Mouse (Mus musculus) heart, embryonic 13.5 days (tissue): ENCODE results near the gene Ankrd13b. TPM values are rescaled to one million over a fixed set of nuclear protein-coding genes. Genes with fewer than 3 reads are reported as not detected.
A peak's percentile ranks its signal among the peaks of the same experiment; 100 is the strongest.

ENCODE experiments used
- ATAC-seq: fragments of 200-750 bp; cut with Nextera tagmentation; 2 replicates; pipeline ENCODE4 v1.8.0; 2017; ENCODE audit warnings: moderate TSS enrichment; ENCODE audit not compliant: insufficient number of reproducible peaks, low FRiP score, low TSS enrichment; ENCODE audit errors: extremely low read depth
- H3K27ac ChIP-seq: fragments of 300-500 bp; sonication (generic); replicated peaks from 2 replicates; pipeline ENCODE4 v1.5.1; 2015; ENCODE audit warnings: moderate library complexity, mild to moderate bottlenecking, inconsistent platforms
- H3K27me3 ChIP-seq: fragments of 300-500 bp; sonication (generic); replicated peaks from 2 replicates; pipeline ENCODE4 v1.6.1; 2015; ENCODE audit warnings: mild to moderate bottlenecking, inconsistent platforms
- H3K36me3 ChIP-seq: fragments of 300-500 bp; sonication (generic); 2 replicates; pipeline ENCODE4 v1.6.1; 2015; ENCODE audit warnings: mild to moderate bottlenecking, inconsistent platforms
- H3K4me1 ChIP-seq: fragments of 300-500 bp; sonication (generic); 2 replicates; pipeline ENCODE4 v1.6.1; 2015; ENCODE audit warnings: inconsistent platforms
- H3K4me2 ChIP-seq: fragments of 300-500 bp; sonication (generic); 2 replicates; pipeline ENCODE4 v1.6.1; 2015; ENCODE audit warnings: inconsistent platforms, mild to moderate bottlenecking, moderate library complexity
- H3K4me3 ChIP-seq: fragments of 300-500 bp; sonication (generic); 2 replicates; pipeline ENCODE4 v1.5.1; 2015; ENCODE audit warnings: moderate library complexity, mild to moderate bottlenecking, inconsistent platforms
- H3K9ac ChIP-seq: fragments of 300-500 bp; sonication (generic); 2 replicates; pipeline ENCODE4 v1.6.1; 2015; ENCODE audit warnings: inconsistent platforms, mild to moderate bottlenecking, moderate library complexity
- H3K9me3 ChIP-seq: fragments of 300-500 bp; sonication (generic); 2 replicates; pipeline ENCODE4 v1.6.1; 2016; ENCODE audit warnings: inconsistent platforms
- WGBS: fragments of 180-500 bp; shearing (Covaris S2); methylation state at CpG from one replicate; pipeline ENCODE4 v1.1.7; 2015; ENCODE audit warnings: mixed read lengths; 5-methylcytosine and 5-hydroxymethylcytosine counted together
- polyA plus RNA-seq: library from polyadenylated mRNA; unstranded; fragments of >200 nt; fragmentation: Nextera tagmentation; extraction: Ambion mirVana; gene quantifications from 2 replicates; pipeline ENCODE4 v1.2.1, GENCODE M21; 2015

Gene Ankrd13b
- polyA plus RNA-seq, 1 experiment from 2014 or later = 2.6 TPM

GRCm38 (mm10) chr11:77453388-77453787 lies 36.1 kb downstream of the Ankrd13b start:
- 83% methylated on average over 2 of the region's 2 CpGs for WGBS
- H3K4me1 ChIP-seq = peaks cover 16% of the 10 kb centered on the region
- no peak overlapping the region for H3K27ac ChIP-seq
- ATAC-seq = no peak
- H3K9ac ChIP-seq = no peak overlapping the region
- H3K27me3 ChIP-seq = no peaks in the 10 kb centered on the region
- no peaks in the 10 kb centered on the region for H3K9me3 ChIP-seq
- H3K4me3 ChIP-seq = no peak overlapping the region
- H3K4me2 ChIP-seq = no peak overlapping the region
- peaks cover 82% of the 10 kb centered on the region for H3K36me3 ChIP-seq

- 85% methylated on average over 2 of the region's 2 CpGs for WGBS
- no peak overlapping the region for H3K4me3 ChIP-seq
- H3K27me3 ChIP-seq = no peaks in the 10 kb centered on the region
- H3K9ac ChIP-seq = no peak overlapping the region
- no peak overlapping the region for H3K4me2 ChIP-seq
- no peak for ATAC-seq
- H3K9me3 ChIP-seq = no peaks in the 10 kb centered on the region
- H3K4me1 ChIP-seq = peaks cover 12% of the 10 kb centered on the region
- peaks cover 89% of the 10 kb centered on the region for H3K36me3 ChIP-seq
- H3K27ac ChIP-seq = no peak overlapping the region
Observed at GRCm38 (mm10) chr11:77451670-77452069, 37.8 kb downstream of the Ankrd13b start.

GRCm38 (mm10) chr11:77449224-77449623 lies 40.3 kb downstream of the Ankrd13b start:
- Histone ChIP-seq H3K4me3 (no peak overlapping the region), H3K36me3 (peaks cover 79% of the 10 kb centered on the region), H3K27ac (no peak overlapping the region), H3K27me3 (no peaks in the 10 kb centered on the region), H3K9me3 (no peaks in the 10 kb centered on the region), H3K4me2 (no peak overlapping the region), H3K9ac (no peak overlapping the region), H3K4me1 (peaks cover 22% of the 10 kb centered on the region)
- 84% methylated on average over 7 of the region's 7 CpGs for WGBS
- no peak for ATAC-seq

- Histone ChIP-seq H3K27ac (peak overlapping the region; percentile 51), H3K4me2 (no peak overlapping the region), H3K9me3 (no peaks in the 10 kb centered on the region), H3K27me3 (no peaks in the 10 kb centered on the region), H3K4me1 (peaks cover 46% of the 10 kb centered on the region), H3K36me3 (peaks cover 80% of the 10 kb centered on the region), H3K4me3 (no peak overlapping the region), H3K9ac (peak overlapping the region; percentile 40)
- ATAC-seq = peak; percentile 69
- 25% methylated on average over 6 of the region's 6 CpGs for WGBS
Observed at GRCm38 (mm10) chr11:77446628-77447041, 42.8 kb downstream of the Ankrd13b start.

- Histone ChIP-seq H3K9ac (no peak overlapping the region), H3K4me1 (peaks cover 61% of the 10 kb centered on the region), H3K27ac (peak overlapping the region; percentile 16; the same call in 1 of the 2 replicates), H3K36me3 (peaks cover 80% of the 10 kb centered on the region), H3K4me2 (no peak overlapping the region), H3K4me3 (no peak overlapping the region), H3K9me3 (no peaks in the 10 kb centered on the region), H3K27me3 (no peaks in the 10 kb centered on the region)
- WGBS = 50% methylated on average over 2 of the region's 2 CpGs
- ATAC-seq = no peak
Observed at GRCm38 (mm10) chr11:77444939-77445338, 44.5 kb downstream of the Ankrd13b start.

- Histone ChIP-seq H3K9ac (no peak overlapping the region), H3K27me3 (no peaks in the 10 kb centered on the region), H3K4me3 (no peak overlapping the region), H3K27ac (peak overlapping the region; percentile 46), H3K4me1 (peaks cover 61% of the 10 kb centered on the region), H3K36me3 (peaks cover 82% of the 10 kb centered on the region), H3K9me3 (no peaks in the 10 kb centered on the region), H3K4me2 (no peak overlapping the region)
- WGBS = 67% methylated on average over 7 of the region's 7 CpGs
- ATAC-seq = no peak
Observed at GRCm38 (mm10) chr11:77442186-77443170, 47.0 kb downstream of the Ankrd13b start.

GRCm38 (mm10) chr11:77441020-77441419 lies 48.5 kb downstream of the Ankrd13b start:
- Histone ChIP-seq H3K9me3 (no peaks in the 10 kb centered on the region), H3K4me2 (no peak overlapping the region), H3K27ac (peak overlapping the region; percentile 62), H3K4me1 (peaks cover 52% of the 10 kb centered on the region), H3K36me3 (peaks cover 72% of the 10 kb centered on the region), H3K27me3 (no peaks in the 10 kb centered on the region), H3K9ac (no peak overlapping the region), H3K4me3 (no peak overlapping the region)
- 70% methylated on average over 8 of the region's 8 CpGs for WGBS
- ATAC-seq = no peak

GRCm38 (mm10) chr11:77440081-77440480 lies 49.4 kb downstream of the Ankrd13b start:
- 58% methylated on average over 9 of the region's 9 CpGs for WGBS
- peak overlapping the region; percentile 62 for H3K27ac ChIP-seq
- no peaks in the 10 kb centered on the region for H3K9me3 ChIP-seq
- H3K9ac ChIP-seq = no peak overlapping the region
- H3K4me3 ChIP-seq = no peak overlapping the region
- no peak overlapping the region for H3K4me2 ChIP-seq
- peaks cover 48% of the 10 kb centered on the region for H3K4me1 ChIP-seq
- no peak for ATAC-seq
- H3K36me3 ChIP-seq = peaks cover 68% of the 10 kb centered on the region
- H3K27me3 ChIP-seq = no peaks in the 10 kb centered on the region

GRCm38 (mm10) chr11:77437026-77437425 lies 52.5 kb downstream of the Ankrd13b start:
- peaks cover 18% of the 10 kb centered on the region for H3K4me1 ChIP-seq
- H3K36me3 ChIP-seq = peaks cover 56% of the 10 kb centered on the region
- H3K4me2 ChIP-seq = no peak overlapping the region
- WGBS = 86% methylated on average over 2 of the region's 2 CpGs
- H3K9me3 ChIP-seq = no peaks in the 10 kb centered on the region
- H3K27ac ChIP-seq = no peak overlapping the region
- H3K27me3 ChIP-seq = no peaks in the 10 kb centered on the region
- H3K9ac ChIP-seq = no peak overlapping the region
- no peak for ATAC-seq
- no peak overlapping the region for H3K4me3 ChIP-seq

GRCm38 (mm10) chr11:77428446-77428845 lies 61.0 kb downstream of the Ankrd13b start:
- Histone ChIP-seq H3K4me2 (no peak overlapping the region), H3K9ac (no peak overlapping the region), H3K4me1 (peaks cover 19% of the 10 kb centered on the region), H3K9me3 (no peaks in the 10 kb centered on the region), H3K27ac (peak overlapping the region; percentile 26), H3K4me3 (no peak overlapping the region), H3K36me3 (peaks cover 79% of the 10 kb centered on the region), H3K27me3 (no peaks in the 10 kb centered on the region)
- no peak for ATAC-seq
- WGBS = 71% methylated on average over 1 of the region's 1 CpGs

GRCm38 (mm10) chr11:77423175-77423859 lies 66.2 kb downstream of the Ankrd13b start:
- H3K27ac ChIP-seq = peak overlapping the region; percentile 95
- peaks cover 47% of the 10 kb centered on the region for H3K4me1 ChIP-seq
- peaks cover 63% of the 10 kb centered on the region for H3K36me3 ChIP-seq
- H3K27me3 ChIP-seq = no peaks in the 10 kb centered on the region
- no peak overlapping the region for H3K4me3 ChIP-seq
- H3K9ac ChIP-seq = peak overlapping the region; percentile 69; the same call in 1 of the 2 replicates
- WGBS = 7% methylated on average over 4 of the region's 4 CpGs
- ATAC-seq = peak; percentile 91
- no peaks in the 10 kb centered on the region for H3K9me3 ChIP-seq
- H3K4me2 ChIP-seq = peak overlapping the region; percentile 32
